Mouse (Mus musculus) stomach, postnatal 0 days (tissue): Measurements from ENCODE around the gene Tpo.

Experiments used
- CTCF ChIP-seq: IDR thresholded peaks from 2 replicates; pipeline ENCODE4 v1.5.1; 2016; ENCODE audit warnings: antibody characterized with exemption, low read depth, mild to moderate bottlenecking, moderate library complexity
- EP300 ChIP-seq: optimal IDR thresholded peaks from 2 replicates; pipeline ENCODE3; 2016; ENCODE audit warnings: antibody characterized with exemption

- peak; percentile 56 for TF ChIP-seq CTCF
- no peak for TF ChIP-seq EP300
These were observed 29.4 kb downstream of the Tpo start for GRCm38 (mm10) chr12:30102891-30103565.
